Mouse (Mus musculus): ENCODE measurements around the gene Mapk1ip1l.

GRCm38 (mm10) chr14:47364742-47365449, 66.8 kb downstream of the Mapk1ip1l start:
- TF ChIP-seq POLR2A (IDR thresholded peaks at IDR 0.05; ENCODE audit: low read depth, low read length) (no peak), CTCF (conservative IDR thresholded peaks at IDR 0.05; ENCODE audit: insufficient read depth, insufficient read length, low read depth, low read length) (no peak)
